Mouse (Mus musculus) naive thymus-derived CD4-positive, alpha-beta T cell, adult 2 months (primary cell): ENCODE measurements around the gene Lca5l.

ENCODE experiments used
- DNase-seq: peaks from one replicate; pipeline ENCODE4 v3.0.0-alpha.2; 2011; ENCODE audit warnings: low read depth

Lca5l gene

GRCm38 (mm10) chr16:96114729-96115128 is 77.3 kb downstream of the Lca5l start:
- DNase-seq, result peak; percentile 27

GRCm38 (mm10) chr16:96112769-96113168 is 79.3 kb downstream of the Lca5l start:
- no peak for DNase-seq

DNA sequence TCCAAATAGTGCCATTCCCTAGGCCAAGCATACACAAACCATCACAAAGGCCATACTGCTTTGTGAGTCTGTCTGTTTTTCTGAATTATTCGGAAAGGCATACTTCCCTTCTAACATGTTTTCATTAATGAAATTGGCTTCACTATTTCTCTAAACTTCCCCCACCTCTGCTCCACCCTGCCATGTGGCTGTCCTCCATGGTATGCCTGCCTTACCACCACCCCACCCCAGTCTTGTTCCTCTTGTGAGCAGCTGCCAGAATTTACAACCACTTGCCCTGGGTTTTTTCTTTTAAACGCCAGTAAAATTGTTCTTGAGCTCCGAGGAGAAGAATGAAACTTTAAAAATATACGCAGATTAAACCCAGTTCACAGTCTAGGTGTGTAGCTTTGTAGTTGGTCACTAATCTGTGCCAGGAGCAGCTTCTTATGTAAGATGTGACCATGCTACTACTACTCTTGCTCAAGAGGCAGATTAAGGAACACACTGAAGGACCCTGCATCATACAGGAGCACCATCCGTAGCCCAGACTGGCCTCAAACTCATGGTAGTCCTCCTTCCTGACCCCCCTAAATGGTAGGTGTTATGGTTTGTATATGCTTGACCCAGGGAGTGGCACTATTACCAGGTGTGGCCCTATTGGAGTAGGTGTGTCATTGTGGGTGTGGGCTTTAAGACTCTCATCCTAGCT is 81.3 kb downstream of the Lca5l start:
- DNase-seq, result no peak

- DNase-seq, result no peak
Measured at GRCm38 (mm10) chr16:96109673-96110072, 82.4 kb downstream of the Lca5l start.
